Mouse (Mus musculus) thymus, postnatal 14 days (tissue): ENCODE results near the gene Serinc3.
A peak's percentile ranks its signal among the peaks of the same experiment; 100 is the strongest.
"Not testable (repeated sequence)": the region's sequence is repeated elsewhere in the genome, so short reads cannot be mapped to it uniquely, and the experiment has no call there.

Source experiments
- DNase-seq: peaks from one replicate; pipeline ENCODE4 v3.0.0; 2021

Gene Serinc3

DNA sequence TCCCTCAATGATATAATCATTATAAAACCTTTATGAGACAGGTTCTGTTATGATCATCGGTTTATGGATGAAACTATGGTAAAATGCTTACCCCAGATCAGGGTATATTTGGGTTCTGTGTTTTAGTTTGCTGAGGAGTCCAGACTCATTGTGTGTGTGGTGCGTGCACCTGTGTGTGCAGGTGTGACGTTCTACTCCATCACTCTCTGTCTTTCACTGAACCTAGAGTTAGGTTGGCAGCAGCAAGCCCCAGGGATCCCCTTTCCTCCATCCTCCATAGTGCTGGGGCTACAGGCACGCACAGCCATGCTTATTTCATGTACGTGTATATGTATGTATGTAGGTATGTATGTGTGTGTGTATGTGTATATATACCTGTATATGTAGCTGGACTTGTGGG lies 17.1 kb upstream of the Serinc3 start:
- no peak for DNase-seq

DNA sequence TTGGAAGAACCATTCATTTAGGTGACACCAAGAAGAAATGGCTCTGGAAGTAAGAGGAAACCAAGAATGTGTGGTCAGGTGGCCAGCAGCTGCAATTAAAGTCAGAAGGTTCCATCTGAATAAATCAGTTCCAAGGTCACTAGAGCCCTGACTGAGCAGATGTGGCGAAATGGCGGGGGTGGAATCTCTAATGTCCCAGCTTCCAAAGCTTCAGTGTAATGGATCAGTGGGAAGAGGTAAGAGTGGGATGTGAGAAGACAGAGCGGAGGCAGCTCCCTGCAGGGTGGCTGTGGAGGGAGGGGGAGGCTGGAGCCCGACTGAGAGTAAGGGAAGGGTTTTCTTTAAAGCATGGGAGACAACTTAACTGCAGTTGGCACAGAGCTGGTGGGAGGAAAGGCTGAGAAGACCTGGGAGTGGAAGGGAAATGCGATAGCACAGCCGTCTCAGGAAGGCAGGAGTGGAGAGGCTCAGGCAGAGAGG lies 16.5 kb upstream of the Serinc3 start:
- DNase-seq: no peak

DNA sequence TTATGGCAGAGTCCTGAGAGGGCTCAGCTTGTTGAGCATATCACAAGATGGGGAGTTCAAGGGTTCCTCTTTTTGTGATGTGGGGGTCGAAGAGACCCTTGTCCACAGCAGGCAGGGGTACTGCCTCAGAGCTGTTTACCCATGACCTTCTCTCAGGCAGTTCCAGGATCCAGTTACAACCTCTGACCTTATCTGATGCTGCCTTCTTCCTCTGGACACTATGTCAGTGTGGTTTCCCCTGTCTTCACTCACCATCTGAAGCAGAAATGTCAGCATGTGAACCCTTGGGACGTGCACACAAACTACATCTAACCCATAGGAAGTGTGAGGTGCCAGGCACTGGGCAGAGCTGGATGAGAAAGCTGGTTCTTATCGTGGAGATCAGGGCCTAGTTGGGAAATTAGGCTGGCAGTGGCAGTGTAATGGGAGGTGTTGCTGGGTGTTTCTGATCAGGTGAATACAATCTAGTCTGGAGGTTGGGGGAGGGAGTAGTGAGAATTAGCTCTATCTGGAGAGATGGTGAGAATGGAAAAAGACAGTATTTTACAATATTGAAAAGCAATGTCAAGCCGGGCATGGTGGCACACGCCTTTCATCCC lies 15.3 kb upstream of the Serinc3 start:
- no peak for DNase-seq

DNA sequence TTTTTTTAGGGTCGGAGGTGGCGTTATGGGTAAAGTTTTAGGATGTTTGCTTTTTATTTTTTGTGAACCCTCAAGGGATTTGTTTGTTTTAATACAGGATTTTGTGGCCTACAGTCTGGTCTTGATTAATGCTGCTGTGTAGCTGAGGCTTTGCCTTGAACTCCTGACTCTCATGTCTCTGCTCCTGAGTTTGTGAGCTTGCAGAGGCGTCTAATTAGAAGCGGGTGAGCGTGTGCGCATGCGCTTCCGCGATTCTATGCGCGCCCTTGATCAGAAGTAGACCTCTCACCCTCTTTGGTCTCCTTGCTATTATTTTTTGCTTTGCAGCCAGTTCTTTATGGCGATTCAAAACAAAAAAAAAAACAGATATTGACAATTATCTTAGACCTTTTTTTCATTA lies 14.5 kb upstream of the Serinc3 start:
- DNase-seq: peak; percentile 56

DNA sequence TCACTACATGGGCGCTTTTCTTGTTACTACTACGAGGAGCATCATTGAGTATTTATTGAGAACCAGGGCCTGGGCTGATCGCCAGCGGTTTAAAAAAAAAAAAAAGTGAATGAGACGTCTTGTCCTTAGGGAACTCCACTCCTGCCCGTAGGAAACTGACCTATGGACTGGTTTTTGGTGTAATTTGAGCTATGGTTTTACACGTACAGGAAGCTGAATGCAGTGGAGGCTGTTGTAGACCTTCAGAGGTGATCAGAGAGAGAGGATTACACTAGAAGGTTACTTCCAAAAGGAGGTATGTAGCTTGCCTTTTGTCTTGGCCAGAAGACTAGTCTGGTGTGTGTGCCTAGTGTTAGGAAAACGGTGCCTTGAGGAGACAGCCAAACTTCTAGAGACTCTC lies 14.0 kb upstream of the Serinc3 start:
- DNase-seq: no peak

DNA sequence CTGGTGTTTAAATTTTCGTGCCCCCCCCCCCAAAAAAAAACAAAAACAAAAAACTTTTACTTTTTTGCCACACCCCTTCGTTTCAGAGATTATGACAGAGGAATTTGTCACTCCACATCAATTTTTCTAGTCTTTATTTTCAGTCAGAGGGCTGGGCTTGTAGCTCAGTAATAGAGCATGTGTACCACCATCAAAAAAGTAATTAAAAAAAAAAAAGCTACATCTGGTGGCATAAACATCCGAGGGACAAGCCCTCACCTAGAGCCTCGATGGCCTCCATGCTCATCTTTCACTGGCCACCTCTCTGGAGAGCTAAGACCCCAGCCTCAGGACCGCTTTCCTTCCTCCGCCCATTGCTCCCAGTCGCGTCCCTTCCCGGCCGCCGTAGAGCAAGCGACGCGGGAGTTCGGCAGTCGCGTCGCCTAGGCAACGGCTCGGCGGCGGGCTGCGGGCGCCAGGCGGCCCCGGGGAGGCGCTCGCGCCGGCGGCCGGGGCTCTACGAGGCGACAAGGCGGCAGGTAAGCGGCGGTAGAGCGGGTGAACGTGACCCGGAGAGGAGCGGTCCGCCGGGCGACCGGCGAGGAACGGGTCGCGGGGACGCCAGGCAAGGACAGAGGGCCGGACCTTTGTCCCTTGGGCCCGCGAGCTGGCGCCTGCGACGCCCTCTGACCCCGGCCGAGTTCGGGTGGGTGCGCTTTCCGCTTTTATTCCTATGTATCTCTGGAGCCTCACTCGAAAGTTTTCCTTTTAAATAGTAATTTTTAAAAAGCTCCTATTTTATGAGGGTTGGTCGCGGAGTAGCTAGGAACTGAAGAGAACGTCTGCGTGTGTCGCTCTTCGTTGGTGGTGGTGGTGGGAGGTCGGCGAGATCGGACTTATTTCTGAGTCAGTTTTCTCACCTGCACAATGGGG lies 13.3 kb upstream of the Serinc3 start, which contains the start of gene Pkig:
Gene Pkig (plus strand): TSS at position 412 of the 912 bp plus-strand sequence.
- DNase-seq: peak; percentile 90

DNA sequence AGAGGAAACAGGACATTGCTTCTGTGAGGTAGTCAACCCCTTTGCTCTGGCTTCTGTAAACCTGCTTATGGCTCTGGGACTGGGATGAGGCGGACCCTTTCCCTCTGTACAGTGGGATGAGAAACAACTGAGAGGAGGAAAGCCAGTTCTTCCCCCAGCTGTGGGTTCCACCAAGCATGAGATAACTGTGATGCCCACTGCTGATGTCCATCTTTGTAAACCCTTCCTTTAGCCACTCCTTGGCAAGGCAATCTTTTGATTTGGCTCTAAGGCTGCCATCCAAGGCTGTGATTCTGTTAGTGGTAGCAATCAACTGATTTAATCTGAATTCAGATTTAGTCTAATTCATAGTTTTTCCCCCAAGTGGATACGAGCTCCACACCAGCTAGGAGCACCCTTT lies 12.6 kb upstream of the Serinc3 start:
- DNase-seq: no peak

DNA sequence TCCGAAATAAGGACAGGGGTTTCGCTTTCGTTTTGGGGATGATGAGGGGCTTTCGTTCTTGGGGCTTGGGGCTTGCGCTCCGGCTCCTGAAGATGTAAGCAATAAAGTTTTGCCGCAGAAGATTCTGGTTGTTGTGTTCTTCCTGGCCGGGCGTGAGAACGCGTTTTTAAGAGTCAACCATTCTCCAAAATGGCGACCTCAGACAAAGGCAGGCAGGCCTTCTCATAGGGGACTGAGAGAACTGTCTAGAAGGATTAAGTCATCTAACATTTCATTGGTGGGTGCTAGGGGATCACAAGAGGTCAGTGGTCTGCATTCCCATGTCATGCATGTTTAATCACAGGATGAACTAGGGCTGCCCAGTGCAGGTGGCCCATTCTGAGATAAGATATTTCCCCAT lies 10.8 kb upstream of the Serinc3 start:
- DNase-seq: not testable (repeated sequence)

DNA sequence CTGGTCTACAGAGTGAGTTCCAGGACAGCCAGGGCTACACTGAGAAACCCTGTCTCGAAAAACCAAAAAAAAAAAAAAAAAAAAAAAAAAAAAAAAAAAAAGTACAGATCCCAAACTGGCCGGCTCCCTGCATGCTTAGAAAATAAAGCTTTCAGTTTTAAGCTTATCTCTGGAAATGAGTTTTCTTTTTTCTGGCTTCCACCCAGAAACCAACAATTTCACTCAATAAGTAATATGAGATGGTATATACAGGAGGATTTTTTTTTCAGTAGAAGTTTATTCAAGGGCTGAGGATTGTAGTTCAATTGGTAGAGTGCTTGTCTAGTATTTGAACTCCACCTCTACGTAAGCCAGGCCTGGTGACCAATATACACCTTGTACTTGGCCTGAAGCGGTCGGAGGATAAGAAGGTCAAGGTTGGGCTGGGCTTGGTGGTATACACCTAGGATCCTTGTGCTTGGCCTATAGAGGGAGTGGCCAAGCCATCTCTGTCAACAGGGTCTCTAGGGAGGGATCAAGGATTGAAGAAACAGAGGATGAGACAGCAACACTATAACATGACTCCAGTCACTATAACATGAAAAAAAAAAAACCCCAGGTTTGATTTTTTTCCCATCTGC lies 1.6 kb upstream of the Serinc3 start:
- no peak for DNase-seq

DNA sequence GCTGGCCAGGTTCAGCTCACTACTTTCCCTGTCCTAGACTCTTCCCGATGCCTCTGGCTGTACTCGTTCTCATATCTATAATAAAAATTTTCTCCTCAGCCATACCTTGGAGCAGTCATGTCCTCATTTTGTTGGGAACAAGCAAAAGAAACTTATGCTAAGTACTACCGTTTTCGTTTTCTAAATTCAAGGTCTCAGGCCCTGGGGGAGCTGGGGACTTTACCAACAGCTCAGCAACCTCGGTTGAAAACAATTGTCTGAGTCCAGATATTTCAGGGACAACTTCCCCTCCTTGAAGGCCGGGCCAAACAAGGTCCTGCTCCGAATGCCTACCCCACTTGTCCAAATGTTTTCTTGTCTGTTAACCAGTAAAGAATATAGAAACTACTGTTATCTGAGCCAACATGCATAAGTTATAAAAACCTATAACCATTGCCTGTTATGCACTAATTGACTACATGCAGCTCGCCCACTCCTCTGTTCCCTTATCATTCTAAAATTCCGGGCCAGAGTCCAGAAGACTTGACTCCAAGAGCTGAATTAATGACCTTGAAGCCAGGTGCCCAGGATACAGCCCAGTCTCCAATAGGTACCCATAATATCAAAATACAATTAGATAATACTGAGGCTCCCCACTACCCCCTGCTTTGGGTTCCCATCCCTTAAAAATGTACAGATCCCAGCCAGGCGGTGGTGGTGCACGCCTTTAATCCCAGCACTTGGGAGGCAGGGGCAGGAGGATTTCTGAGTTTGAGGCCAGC lies 949 bp upstream of the Serinc3 start:
- no peak for DNase-seq

DNA sequence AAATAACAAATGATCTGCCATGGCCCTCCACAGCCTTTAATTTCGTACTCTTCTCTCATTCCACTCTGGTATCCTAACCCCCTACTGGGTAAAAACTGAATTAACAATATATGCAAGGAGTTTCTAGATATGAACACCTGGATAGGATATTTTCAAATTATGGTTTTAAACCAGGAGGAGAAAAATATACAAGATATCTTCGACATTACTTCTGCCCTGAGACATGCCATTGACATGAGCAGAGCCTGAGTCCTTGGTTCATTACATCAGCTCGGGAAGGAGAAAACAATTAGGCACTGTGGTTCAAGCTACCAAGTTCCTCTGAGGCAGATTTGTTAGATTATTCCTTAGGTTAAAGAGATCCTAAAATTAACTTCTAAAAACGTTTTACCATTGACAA lies 884 bp downstream of the Serinc3 start:
- DNase-seq: no peak

DNA sequence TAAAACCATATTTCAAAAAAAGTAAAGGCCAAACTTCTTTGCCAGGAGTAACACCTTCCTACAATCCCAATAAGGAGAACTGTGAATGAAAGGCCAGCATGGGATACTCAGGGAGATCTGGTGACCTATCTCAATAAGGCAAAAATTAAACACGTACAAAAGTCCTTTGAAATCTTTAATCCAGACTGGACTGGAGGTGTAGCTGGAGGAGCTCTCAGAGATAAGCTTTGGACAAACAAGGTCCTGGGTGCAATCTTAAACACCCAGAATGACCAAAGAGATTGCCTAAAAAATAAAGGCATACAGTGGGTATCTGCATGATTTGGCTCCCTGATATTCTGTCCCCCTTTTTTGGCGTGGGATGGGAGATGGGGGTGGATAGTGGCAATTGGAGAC lies 1.4 kb downstream of the Serinc3 start:
- no peak for DNase-seq

DNA sequence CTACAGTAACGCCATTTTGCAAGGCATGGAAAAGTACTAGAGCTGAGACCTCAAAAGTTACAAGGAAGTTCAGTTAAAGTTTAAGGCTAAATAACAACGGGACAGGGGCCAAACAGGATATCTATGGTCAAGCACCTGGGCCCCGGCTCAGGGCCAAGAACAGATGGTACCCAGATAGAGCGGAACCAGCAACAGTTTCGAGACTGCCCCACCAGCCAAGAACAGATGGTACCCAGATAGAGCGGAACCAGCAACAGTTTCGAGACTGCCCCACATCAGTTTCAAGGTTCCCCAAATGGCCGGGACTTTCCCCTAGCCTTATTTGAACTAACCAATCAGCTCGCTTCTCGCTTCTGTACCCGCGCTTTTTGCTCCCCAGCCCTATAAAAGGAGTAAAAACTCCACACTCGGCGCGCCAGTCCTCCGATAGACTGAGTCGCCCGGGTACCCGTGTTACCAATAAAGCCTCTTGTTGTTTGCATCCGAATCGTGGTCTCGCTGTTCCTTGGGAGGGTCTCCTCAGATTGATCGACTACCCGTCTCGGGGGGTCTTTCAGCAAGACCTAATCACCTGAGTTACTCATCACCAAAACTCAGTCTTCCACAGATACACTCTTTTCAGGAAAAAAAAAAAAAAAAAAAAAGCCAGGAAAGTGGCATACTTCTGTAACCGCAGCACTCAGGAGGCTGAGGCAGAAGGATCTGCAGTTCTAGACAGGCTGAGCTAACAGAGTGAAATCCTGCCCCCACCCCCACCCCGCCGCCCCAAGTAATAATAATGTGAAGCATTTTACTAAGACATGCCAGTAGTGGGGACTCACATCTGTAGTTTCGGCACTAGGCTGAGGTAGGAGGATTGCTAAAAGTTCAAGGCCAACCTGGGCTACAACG lies 2.0 kb downstream of the Serinc3 start:
- DNase-seq: peak; percentile 53

DNA sequence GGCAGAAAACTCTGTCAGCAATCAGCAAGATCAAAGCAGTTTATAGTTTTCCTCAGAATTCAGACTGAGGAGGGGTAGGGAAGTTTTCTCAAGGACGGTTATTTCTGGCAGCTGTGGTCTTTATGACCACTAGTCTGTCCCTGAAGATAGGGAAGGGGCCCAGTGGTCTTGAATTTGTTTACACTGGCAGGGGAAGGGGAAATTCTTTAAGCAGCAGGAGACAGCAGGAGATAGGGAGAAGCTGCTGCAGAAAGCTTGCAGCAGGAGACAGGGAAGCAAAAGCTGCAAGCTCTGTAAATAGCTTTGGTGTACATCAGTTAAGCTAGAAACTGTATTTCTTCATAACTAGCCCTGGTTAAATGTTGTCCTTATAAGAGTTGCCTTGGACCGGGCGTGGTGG lies 3.2 kb downstream of the Serinc3 start:
- no peak for DNase-seq

DNA sequence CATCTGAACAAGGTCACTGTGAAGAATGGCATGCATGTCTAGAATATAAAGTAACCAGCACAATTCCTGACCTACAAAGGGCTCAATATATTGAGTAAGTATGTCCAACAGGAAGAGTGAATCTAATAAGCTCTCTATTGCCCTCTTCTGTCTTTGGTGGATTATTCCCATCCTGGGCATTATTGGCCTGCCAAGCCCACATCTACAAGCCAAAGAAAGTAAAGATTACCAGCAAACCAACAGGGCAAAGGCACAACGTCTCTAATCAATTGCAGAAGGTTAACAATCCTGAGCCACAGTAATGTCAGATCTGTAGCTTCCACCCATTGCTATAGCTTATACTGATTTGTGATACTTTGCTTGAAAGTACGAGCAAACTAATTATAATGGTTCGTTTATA lies 4.4 kb downstream of the Serinc3 start:
- DNase-seq: no peak

DNA sequence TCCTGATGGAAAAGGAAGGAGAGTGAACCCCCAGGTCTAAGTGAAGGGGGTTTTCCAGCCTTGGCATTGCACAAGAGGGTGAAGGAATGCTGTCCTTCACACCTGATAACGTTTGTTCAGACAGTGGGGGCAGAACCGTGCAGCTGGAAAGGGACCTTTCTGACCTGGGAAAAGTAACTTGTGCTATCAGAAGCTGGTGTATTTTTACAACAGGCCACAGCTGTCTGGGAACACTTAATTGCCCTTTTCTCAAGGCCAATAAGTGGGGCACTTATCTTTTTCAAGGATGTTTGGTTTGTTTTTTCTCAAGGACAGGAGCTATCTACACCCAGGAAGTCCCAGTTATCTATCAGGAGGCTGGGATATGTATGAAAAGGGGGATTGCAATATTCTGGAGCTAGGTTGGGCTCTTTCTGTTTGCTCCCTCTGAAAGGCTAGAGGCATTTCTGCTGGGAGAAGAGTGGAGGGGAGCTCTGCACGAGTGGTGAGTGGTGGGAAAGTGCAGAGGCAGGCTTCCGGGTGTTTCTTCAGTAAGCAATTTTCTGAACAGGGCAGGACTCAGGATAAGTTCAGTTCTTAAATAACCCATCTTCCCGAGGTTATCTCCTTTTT lies 7.2 kb downstream of the Serinc3 start:
- no peak for DNase-seq

DNA sequence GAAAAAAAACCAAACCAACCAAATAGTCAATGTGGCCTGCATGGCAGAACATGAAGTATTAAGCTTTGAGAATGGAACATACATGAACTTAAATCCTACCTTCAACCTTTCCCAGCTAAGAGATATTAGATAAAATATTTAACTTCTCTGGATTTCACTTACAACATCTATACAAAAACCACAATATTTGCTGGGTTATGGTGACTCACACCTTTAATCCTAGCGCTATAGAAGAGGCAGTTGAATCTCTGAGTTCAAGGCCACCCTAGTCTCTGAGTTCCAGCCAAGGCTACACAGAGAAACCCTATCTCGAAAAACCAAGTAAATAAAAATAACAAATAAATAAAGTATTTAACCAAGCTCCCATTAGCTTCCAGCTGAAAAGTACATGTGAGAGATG lies 8.9 kb downstream of the Serinc3 start:
- no peak for DNase-seq

DNA sequence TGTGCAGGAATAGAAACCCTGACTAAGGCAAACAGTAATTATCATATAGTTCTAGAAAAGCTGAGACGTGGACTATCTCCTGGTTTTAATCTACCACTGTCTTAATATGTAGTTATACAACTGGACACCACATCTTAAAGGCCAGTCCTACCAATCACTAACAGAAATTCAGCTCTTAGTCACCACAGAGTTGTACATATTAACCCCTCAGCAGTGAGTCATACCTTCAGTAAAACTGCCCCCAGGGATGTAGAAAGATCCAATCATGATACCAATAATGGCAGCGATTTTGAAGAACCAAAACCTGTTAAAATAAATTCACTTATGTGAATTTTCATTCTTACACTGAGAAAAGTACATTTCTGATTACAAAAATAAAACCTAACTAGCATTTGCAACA lies 10.7 kb downstream of the Serinc3 start:
- DNase-seq: no peak

DNA sequence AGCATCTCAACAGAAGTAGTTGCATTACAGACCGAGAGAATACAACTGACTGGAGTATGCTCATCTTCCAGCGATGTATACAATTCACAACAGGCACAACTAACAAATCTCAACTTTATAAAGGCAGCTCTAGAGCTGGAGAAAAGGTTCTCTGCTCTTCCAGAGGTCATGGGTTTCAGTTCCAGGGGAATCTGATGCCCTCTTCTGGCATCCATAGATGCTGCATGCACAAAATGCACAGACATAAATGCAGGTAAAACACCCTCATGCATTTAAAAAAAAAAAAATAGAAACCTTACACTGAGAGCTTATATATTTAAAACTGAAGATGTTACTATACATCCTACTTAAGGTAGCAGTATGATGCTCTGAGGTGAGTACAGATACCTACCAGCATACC lies 13.2 kb downstream of the Serinc3 start:
- DNase-seq: no peak

DNA sequence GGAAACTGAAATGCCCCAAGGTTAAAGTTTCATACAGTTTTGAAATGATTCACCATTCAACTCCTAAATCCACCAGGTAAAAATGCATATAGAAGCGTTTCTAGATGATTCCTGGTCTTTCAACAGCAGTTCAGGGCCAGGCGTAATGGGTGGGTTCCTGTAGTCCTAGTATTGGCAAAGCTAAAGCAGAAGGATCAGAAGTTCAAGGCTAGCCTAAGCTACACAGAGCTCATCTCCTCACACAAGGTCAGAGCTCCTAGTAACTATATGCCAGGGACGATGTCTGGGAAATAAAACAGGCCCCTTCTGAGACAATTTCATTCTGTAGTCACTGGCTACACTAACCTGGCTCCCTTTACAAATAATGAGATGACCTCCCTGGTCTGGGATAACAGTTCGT lies 13.7 kb downstream of the Serinc3 start:
- DNase-seq: no peak

DNA sequence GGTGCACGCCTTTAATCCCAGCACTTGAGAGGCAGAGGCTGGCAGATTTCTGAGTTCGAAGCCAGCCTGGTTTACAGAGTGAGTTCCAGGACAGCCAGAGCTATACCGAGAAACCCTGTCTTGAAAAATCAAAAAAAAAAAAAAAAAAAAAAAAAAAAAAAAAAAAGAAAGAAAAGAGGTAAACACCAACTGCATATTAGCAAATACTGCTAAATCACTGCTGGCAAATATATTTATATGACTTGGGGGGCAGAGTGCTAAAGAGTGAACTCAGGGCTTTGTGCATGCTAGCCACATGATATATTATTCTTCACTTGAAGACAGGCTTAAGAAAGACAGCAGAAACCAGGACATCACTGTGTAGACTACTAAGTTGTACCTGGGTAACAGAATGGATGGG lies 23.5 kb downstream of the Serinc3 start:
- not testable (repeated sequence) for DNase-seq

DNA sequence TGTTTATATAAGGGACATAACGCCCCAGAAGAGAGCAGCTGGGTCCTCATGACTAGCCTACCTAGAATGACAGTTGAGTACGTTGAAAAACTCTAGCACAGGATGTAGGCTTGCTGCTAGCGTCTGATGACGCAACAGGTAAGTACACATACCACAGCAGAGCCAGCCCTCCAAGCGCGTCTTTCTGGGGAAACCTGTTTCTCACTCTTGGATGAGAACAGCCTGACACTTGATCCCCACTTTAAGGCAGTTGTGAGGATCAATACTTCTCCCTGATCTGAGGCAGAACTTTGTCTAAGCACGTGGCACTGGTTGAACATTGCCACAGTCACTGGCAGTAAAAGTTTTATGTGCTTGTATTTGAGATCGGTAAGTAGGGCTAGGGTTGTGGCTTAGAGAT lies 24.5 kb downstream of the Serinc3 start:
- DNase-seq: no peak
